Mouse (Mus musculus) frontal cortex, postnatal 36 days (tissue): ENCODE measurements around the gene Tspan33.
"Not testable (repeated sequence)": the region's sequence is repeated elsewhere in the genome, so short reads cannot be mapped to it uniquely, and the experiment has no call there.

Experiments used
- DNase-seq, 2 experiments: peaks; one replicate each; pipeline ENCODE4 v3.0.0; 2022; ENCODE audit warnings: low spot score in 2 of 2

Gene Tspan33

DNA sequence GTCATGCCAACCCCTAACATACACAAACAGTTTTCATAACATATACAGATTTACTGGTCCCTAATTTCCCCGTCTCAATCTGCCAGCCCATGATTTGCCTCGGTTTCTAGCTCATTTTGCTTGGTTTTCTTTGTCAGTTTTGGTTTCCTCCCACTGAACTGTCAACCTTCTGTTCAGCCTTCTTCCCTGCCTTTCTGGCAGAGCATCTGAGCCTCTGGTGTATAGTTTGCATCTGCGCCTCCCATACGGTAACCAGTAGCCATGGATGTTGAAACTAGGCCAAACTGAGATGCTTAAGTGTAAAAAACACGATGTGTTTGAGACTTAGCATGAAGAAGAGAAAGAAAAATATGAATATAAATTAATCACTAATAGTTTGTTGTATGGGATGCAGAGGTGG, 62.0 kb downstream of the Tspan33 start:
- peak; percentile 28 to 65 for DNase-seq

DNA sequence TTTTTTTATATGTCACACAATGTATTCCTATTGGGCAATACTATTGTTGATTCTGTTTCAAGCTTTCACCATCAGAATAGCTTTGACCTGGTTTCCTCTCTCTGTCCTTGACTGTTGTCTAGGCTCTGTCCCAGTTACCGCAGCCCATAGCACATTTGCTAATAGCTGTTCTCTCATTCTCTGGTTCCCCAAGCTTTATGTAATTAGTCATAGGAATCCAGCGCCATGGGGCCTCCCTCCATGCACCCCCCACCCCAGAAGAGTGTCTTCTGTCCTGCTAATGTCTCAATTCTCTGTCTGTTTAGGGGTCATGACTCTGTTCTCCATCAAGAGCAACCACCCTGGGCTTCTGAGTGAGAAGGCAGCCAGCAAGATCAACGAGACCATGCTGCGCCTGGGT, 62.5 kb downstream of the Tspan33 start:
- no peak for DNase-seq

DNA sequence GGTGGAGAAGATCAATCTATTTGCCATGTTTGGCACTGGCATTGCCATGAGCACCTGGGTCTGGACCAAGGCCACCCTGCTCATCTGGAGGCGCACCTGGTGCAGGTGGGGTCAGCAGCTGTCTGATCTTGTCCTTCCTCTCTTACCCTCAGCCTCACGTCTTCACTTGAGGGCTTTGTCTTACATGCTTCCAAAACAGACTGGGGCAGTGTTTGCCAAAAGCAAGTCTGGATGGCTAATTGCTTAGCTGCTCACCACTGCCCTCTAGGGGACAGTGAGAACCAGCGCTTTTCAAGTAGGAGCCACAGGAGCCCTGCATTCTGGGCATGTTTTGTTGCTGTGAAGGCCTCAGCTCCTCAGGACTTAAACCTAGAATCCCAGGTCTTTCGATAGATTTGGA, 64.4 kb downstream of the Tspan33 start:
- DNase-seq, result peak; percentile 70 to 79

DNA sequence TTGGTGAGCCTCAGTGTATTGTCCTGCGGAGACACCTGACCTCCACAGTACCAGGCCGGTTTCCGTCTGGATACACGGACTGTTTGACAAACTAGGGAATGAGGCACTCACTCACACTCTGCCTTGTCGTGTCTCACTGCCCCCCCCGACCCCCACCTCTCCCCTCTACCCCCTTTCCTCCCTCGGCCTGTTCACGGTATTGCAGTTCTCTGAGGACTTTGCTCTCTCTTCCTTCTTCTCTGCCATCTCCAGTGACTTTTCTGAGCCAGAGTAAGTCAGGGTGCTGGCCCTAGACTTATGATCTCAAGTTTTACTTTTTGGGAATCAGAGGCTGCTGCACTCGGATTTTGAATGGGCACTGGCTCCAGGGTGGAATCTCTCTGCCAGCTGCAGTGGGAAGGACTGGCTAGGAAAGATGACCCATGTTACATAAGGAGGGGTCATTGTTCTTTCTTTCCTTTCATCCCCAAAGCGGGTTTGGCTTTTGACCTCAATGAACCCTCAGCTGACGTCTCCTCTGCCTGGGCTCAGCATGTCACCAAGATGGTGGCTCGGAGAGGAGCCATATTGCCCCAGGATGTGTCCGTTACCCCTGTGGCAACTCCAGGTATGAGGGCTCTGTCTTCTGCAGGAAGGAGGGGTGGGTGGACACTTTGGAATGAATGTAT, 65.1 kb downstream of the Tspan33 start:
- no peak for DNase-seq

DNA sequence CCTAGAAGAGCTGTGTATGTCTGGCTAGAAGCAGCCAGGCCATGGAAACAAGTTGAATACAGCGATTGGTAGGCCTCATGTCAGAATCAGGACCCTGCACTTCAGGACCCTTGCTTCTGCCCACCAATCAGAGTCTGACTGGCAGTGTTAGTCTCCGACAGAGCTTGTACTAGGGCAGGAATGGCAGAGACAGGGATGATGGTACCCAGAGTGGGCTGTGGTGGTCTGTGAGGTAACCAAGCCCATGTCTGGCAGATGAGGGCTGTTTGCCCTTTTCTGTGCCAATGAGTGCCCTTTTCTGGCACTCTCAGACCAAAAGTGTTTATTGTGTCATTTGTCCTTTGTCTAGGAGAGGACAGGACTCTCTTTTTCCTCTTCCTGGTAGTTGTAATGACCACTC, 66.4 kb downstream of the Tspan33 start:
- not testable (repeated sequence) for DNase-seq

DNA sequence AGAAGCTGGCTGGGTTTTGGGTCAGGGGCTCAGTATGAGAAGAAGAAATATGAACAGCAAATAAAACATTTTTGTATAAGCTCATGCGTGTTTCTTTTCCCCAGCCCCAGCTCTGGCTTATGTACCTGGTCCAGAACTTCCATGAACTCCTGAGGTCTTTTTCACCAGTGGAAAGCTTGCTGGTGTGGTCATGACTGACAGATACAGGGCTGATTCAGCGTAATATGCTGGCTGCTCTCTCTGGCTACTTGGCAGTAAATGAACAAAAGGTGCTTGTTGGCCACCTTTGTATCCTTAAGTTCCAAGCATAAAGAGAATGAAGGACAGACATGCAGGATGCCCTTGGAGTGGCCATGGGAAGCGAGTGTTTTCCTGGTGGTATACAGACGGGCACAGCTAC, 67.3 kb downstream of the Tspan33 start:
- DNase-seq, result no peak

DNA sequence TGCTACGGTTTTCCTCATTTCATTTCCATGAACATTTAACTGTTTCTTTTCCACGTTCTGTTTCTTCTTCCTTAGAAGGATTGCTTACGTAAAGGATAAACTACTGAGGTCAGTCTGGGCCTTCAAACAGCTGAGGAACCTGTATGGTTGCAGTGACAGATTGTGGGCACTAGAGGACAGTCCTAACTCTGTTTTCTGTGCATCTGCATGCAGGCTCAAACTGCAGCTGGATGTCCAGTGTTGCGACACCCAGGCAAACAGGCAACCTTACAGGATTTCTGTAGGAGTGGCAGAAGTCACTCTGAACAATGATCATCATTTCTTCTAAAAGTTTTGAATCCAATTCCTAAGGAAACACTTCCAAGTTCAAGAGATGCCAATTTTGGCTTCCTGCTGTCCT, 68.5 kb downstream of the Tspan33 start:
- peak in 1 of 2 experiments; percentile 22 for DNase-seq

DNA sequence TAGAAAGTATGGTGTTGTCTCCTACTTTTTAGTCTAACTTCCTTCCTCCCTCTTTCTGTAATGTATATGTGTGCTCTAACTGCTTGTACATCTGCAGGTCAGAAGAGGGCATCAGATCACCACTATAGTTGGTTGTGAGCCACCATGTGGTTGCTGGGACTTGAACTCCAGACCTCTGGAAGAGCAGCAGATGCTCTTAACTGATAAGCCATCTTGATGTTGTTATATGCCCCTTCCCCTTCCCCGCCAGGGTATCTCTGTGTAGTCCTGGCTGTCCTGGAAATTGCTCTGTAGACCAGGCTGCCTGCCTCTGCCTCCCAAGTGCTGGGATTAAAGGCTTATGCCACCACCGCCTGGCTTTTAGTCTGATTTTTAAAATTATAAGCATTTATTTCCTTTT, 72.9 kb downstream of the Tspan33 start:
- DNase-seq, result no peak
